Mouse (Mus musculus) megakaryocyte-erythroid progenitor cell, adult 5-6 weeks (primary cell): ENCODE data around the gene Inpp4b. TPM values are rescaled to one million over a fixed set of nuclear protein-coding genes. Genes with fewer than 3 reads are reported as not detected.

Experiments
- ATAC-seq: replicated peaks from 2 replicates; pipeline ENCODE4 v1.8.0; 2016; ENCODE audit warnings: mild to moderate bottlenecking, inconsistent platforms; ENCODE audit not compliant: severe bottlenecking, poor library complexity, low FRiP score, low TSS enrichment
- total RNA-seq, 2 experiments: library from RNA; stranded (forward) in 1 of 2; stranded (reverse) in 1 of 2; fragments of 200-1000, 215-1000 nt in 1 of 2; fragments of >200 nt in 1 of 2; fragmentation: Nextera tagmentation in 1 of 2; gene quantifications; 2 replicates each; pipeline ENCODE4 v1.2.3; 2014 to 2017

Gene Inpp4b
- total RNA-seq, 2 experiments from 2014 or later = 1.2 to 4.3 TPM

DNA sequence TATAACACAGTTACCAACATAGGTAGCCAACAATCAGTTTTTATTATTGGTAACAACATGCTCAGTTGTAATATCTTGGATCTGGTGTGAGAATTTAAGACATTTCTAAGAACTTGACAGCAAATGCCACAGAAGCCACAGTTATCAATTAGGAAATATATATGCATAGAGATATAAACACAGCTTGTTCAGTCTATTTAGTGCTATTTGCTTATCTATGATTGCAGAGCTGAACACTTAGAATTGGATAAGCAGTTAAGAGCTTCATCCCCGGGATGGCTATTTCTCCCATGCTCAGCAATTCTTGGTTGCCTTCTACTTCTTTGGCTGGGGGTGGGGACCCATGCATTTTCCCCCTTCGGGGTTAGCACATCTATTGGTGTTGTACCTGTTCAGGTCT lies 112.5 kb downstream of the Inpp4b start:
- ATAC-seq = peak; percentile 57

DNA sequence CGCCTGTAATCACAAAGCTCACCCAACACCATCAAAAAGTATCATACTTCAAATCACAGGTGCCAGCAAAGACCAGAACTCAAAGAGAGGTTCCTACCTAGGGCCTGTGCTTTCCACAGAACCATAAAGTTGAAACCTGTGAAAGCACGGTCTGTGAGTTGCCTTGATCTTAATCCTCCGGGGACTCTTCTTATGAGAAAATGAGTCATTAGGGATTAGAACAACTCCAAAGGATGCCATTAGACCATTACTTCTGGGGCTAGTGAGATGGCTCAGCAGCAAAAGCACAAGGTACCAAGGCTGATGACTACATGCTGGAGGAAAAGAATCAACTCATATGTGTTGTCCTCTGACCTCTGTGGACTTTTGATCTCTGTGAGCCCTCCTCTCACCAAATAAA lies 121.4 kb downstream of the Inpp4b start:
- no peak for ATAC-seq

DNA sequence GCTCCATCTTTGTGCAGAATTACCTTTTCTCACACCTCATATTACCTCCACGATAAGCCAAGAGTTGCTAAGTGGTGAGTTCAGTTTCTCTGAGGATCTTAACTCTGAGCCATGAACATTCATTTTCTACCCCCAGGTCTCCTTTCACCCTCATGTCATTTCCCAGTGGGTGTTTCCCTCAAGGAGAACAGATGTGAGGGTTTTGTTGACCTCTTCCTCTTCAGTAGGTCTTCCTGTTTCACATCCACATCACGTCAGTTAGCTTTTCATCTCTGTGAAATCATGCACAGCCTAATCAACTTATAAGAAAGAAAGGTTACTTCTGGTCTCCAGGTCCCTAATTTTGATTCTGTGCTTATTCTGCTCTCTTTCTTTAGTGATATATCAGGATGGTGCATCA lies 124.4 kb downstream of the Inpp4b start:
- ATAC-seq = no peak

- ATAC-seq = peak; percentile 70; the same call in 1 of the 2 replicates
Measured at GRCm38 (mm10) chr8:81478674-81479073, 136.3 kb downstream of the Inpp4b start.

- no peak for ATAC-seq
Measured at GRCm38 (mm10) chr8:81483834-81484233, 141.5 kb downstream of the Inpp4b start.

DNA sequence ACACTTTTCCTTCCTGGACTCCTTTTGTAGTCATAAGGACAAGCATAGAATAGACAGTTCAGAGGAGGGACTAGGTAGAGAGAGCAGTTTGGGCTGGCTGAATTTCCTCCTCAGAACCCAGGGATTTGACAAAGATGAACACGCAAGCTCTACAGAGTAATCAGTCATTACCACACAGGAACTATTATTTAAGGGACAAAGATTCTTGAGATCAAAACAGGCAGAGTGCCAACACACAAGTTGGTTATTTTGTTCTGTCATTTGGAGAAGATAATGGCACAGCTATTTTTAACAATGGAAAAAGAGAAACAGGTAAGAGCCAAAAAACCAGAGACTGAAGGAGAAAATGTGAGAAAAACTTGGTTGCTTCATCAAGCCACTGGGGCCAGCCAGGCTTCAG lies 143.3 kb downstream of the Inpp4b start:
- ATAC-seq = peak; percentile 59; the same call in 1 of the 2 replicates

DNA sequence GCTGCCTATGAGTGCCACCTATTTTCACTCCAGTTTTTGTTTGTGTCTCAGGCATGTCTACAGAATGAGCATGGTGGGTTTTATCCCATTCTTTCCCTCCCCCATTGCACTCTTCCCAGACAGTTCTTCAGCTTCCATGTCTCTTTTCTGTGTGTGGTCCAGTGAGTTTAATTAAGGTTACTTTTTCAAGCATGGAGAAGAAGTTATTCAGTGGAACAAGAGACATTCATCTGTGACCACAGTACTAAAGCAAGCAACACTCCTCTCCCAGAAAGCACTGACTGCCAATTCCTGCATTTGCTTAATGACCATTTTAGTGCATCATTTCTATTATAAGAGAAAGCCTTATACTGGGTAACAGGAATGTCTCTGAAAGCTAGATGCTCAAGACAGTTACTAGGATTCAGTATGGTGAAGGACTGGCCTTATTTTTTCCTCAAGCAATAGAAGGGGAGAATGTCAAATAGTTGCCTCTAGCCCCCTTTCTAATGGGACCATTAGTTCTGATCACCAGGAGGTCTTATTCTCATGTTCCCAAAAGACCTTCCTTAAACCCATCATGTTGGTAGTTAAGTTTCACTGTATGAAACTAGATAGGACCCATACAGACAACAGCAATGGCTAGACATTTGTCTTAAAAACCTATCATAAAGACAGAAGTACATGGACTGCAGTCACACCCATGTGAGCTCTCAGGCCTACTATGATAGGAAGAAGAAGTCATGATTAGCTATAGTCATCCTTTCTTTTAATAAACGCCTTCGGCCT lies 147.7 kb downstream of the Inpp4b start:
- ATAC-seq = no peak

DNA sequence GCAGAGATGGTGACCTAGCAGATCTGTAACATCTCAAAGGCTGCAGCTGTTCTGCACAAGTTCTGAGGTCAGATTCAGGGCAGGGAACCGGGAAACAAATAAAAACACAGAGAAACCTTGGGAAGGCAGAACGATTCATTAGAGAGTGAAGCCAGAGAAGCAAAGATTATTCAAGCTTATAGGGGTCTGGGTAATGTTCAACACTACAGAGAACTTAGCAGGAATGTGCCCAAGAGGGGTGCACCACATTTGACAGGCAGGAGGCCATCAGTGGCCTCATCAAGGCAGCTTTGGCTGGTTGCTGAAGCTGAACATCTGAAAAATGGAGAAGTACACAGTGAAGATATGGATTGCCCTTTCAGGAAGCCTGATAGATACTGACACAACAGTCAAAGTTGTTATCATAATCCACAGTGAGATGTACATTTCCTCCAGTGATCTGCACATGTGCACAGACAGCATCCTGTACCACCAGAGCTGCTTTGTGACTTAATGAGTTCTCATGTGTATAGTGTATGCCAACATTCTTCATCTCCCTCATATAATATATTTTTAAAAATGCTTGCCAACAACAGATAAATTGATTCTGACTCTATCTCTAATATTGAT lies 148.8 kb downstream of the Inpp4b start:
- ATAC-seq = peak; percentile 47

DNA sequence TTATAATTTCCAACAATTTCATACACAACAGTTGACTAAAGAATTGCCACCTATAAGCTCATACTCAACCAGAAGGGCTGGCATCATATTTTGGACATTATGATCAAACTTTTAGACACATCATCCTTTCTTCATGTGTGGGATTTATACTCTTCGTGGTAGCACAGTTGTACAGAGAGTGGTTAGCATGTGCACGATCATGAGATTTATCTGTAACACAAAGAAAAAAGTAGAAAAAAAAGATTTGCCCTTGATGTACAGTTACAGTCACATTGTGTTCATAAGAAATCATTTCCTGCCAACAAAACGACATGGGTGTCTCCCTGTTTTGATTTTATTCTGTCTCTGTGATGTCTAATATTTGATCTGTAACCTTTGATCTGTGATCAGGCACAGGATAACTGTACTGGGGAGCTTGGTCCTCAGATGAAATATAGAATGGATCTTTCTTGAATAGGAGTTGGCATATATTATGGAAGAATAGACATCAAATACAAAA lies 149.4 kb downstream of the Inpp4b start:
- no peak for ATAC-seq

DNA sequence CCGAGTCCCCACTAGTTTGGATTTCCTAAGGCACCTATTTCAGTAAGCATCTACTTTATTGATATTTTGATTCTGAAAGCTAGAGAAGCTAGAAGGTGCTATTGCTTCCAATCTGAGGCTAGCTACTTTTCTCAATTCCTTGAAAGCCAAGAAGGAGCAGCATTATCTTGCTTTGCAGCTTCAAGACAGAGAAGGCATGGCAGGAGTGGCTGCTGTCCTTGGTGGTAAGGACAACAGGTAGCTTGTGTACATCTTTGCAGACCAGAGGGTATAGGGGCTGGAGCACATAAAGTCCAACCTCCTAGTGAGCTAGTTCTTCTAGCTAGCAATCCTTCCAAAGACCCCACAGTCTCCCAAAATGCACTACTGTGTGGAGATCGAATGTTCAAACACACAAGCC lies 152.5 kb downstream of the Inpp4b start:
- ATAC-seq = no peak

DNA sequence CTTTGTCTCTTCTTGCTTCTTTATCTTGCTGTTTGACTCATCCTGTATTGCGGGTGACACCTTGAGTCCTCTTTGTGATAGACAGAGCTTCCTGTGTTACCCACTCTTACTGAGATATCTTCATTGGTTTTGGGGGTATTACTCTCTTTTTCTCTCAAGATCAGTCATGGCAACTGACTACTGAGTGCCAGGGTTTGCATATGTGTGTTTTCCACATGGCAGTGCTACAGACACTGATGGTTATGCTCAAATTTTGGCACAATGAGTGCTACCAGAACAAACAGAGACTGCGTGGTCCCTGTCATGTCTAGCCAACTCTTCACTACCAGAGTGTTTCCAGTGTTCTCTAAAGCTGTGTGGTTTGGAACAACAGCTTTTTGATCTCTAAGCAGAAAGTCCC lies 155.3 kb downstream of the Inpp4b start:
- no peak for ATAC-seq

DNA sequence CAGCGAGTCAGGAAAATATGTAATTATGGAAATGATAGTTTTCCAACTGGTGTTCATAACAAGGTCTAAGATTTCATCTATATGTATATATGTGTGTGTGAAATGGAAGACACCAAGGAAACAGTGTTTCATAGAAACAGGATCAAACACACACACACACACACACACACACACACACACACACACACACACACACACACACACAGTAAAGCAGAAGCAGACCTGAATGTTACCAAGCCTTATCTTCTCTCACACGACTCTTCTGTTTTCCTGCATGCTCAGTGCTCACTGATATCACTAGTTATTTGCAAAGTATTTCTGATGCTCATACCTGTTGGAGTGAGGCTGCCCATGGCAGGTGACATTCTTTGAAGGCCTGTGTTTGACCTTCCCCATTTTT lies 159.9 kb downstream of the Inpp4b start:
- ATAC-seq = no peak

DNA sequence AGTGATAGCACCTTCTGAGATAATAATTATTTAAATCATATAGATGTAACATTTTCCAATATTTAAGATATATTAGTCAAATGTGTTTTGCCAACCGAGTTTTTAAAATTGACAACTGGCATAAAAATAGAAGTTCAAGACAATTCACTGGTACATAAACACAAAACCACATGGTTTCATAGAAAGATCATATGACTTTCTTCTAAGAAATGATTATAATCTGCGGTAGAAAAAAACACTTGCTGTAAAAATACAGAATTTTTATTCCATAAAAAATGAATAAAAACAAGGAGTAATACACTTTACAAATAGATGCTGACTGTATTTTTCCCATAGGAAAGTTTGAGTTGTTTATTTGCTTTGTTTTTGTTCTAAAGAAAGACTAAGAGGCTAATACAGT lies 160.6 kb downstream of the Inpp4b start:
- no peak for ATAC-seq

GRCm38 (mm10) chr8:81512826-81513225 lies 170.5 kb downstream of the Inpp4b start:
- no peak for ATAC-seq

GRCm38 (mm10) chr8:81514425-81514824 lies 172.1 kb downstream of the Inpp4b start:
- no peak for ATAC-seq

DNA sequence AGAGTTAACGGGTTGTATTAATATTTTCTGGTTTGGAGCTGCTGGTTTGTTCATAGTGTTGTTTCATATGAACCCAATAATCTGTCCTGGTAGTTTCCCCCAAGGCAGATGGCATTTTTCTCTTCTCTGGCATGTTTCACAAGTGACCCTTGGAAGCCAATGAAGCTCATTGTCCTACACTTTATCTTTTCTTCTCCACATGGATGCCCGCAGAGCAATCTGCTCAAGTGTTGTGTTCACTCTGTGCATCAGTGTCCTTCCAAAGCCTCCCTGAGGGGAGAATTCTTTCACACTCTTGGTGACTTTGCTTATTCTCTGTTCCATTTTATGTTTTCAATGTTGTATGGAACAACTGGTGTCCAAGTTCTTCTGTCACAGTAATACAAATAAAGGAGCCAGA lies 179.7 kb downstream of the Inpp4b start:
- ATAC-seq = no peak

GRCm38 (mm10) chr8:81524561-81524960 lies 182.2 kb downstream of the Inpp4b start:
- no peak for ATAC-seq

GRCm38 (mm10) chr8:81527661-81528060 lies 185.3 kb downstream of the Inpp4b start:
- ATAC-seq = no peak

GRCm38 (mm10) chr8:81538310-81538709 lies 196.0 kb downstream of the Inpp4b start:
- no peak for ATAC-seq

GRCm38 (mm10) chr8:81558550-81558949 lies 216.2 kb downstream of the Inpp4b start:
- no peak for ATAC-seq

GRCm38 (mm10) chr8:81562405-81562804 lies 220.0 kb downstream of the Inpp4b start:
- ATAC-seq = no peak
